ENCODE assay signal across 24 mouse cellular contexts in the genomic region with DNA sequence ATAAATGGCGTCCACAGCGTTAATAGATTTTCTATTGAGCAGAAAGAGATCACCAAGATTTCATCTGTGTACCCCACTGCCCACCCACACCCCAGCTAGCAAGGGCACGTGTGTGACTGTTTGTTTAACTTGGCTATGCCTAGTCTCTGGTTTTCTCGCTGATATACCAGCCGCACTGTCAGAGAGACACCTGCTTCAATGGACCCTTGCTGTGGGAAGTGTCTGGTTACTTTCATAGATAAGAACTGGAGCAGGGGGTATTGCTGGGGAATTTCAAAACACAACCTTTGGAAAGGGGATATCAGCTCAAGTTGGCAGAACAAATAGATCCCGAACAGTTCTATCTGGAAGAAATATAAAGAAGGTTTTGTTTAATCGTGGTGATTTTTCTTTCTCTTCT.
"Had no signal": no experiment of that assay in that cellular context is flagged by ENCODE, and none has a peak within 500 bp of the region (broad histone marks: within the 10 kb centered on the region; RNA-seq: fewer than 3 reads in every experiment).

No protein-coding gene starts in this region.

- H3K4me3 ChIP-seq: heart, adult 2 months; hindbrain, embryonic 13.5 days; hindbrain, embryonic 15.5 days; kidney, embryonic 15.5 days; limb, embryonic 13.5 days; limb, embryonic 15.5 days; liver, embryonic 12.5 days had no signal

- H3K9ac ChIP-seq: forebrain, postnatal 0 days; hindbrain, embryonic 13.5 days; hindbrain, embryonic 15.5 days; kidney, embryonic 15.5 days; limb, embryonic 13.5 days; limb, embryonic 15.5 days; liver, embryonic 12.5 days; liver, embryonic 14.5 days had no signal

- H3K4me1 ChIP-seq: hindbrain, embryonic 15.5 days; kidney, embryonic 15.5 days; liver, embryonic 12.5 days had no signal

- H3K27ac ChIP-seq: heart, adult 2 months; hindbrain, embryonic 13.5 days; hindbrain, embryonic 15.5 days; hindbrain, postnatal 0 days; kidney, embryonic 15.5 days; kidney, postnatal 0 days; limb, embryonic 13.5 days; limb, embryonic 15.5 days; liver, embryonic 12.5 days; liver, embryonic 14.5 days had no signal

- DNase-seq: forebrain, postnatal 0 days; gastrocnemius, postnatal 14 days; gastrocnemius, postnatal 36 days; heart, adult 11 months; heart, adult 2 months; kidney, adult 11 months; kidney, adult 2 months; kidney, adult 9 months; kidney, postnatal 14 days; kidney, postnatal 36 days; layer of hippocampus, adult 9-11 months; layer of hippocampus, postnatal 36 days; left cerebral cortex, postnatal 4 days; lung, adult 18-20 months had no signal

- ATAC-seq: forebrain, postnatal 0 days; hindbrain, postnatal 0 days; intestine, embryonic 16.5 days; liver, embryonic 12.5 days had no signal

- H3K36me3 ChIP-seq: hindbrain, embryonic 13.5 days; hindbrain, embryonic 15.5 days; kidney, embryonic 15.5 days; limb, embryonic 13.5 days; limb, embryonic 15.5 days; liver, embryonic 12.5 days had no signal

- H3K9me3 ChIP-seq: hindbrain, embryonic 13.5 days; hindbrain, embryonic 15.5 days; kidney, embryonic 15.5 days; limb, embryonic 13.5 days; limb, embryonic 15.5 days; liver, embryonic 12.5 days had no signal

- H3K27me3 ChIP-seq: hindbrain, embryonic 13.5 days; hindbrain, embryonic 15.5 days; kidney, embryonic 15.5 days; limb, embryonic 13.5 days; limb, embryonic 15.5 days; liver, embryonic 12.5 days had no signal

- H3K4me2 ChIP-seq: hindbrain, embryonic 13.5 days; hindbrain, embryonic 15.5 days; kidney, embryonic 15.5 days; limb, embryonic 13.5 days; limb, embryonic 15.5 days; liver, embryonic 12.5 days had no signal
